Mouse (Mus musculus) cerebellum, adult 2 months (tissue): ENCODE data around the gene Ppargc1a.

Experiments
- CTCF ChIP-seq: fragments of 200-500 bp; IDR thresholded peaks from 2 replicates; pipeline ENCODE4 v1.5.1; 2011; ENCODE audit warnings: low read depth, mild to moderate bottlenecking, control low read depth, low read length, moderate library complexity, borderline replicate concordance; ENCODE audit not compliant: insufficient read depth
- POLR2A ChIP-seq: fragments of 200-500 bp; IDR thresholded peaks from 2 replicates; pipeline ENCODE4 v1.6.1; 2011; ENCODE audit warnings: low read length, control low read depth, borderline replicate concordance; ENCODE audit not compliant: insufficient read depth

DNA sequence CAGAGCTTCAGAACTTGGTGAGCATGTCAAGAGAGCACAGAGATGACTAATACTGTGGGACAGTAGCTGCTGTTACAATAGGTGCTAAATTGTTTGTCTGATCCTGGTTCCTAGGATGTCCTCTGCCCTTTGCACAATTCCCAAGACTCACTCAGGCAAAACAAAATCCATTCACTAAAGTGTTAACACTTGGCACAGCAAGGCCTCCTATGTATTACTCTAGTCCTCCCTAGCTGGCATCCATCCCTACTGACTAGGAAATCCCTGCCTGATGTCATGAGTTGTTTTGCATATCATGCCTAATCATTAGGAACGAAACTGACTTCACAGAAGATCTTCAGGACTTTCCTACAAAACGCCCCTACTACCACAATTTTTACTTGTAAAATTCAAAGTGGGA is 88.1 kb downstream of the Ppargc1a start:
- TF ChIP-seq CTCF (no peak), POLR2A (no peak)
